Mouse (Mus musculus): ENCODE measurements around the gene Adh5. TPM values are rescaled to one million over a fixed set of nuclear protein-coding genes. Genes with fewer than 3 reads are reported as not detected.
"Not testable (repeated sequence)": the region's sequence is repeated elsewhere in the genome, so short reads cannot be mapped to it uniquely, and the experiment has no call there.

Adh5 gene
- total RNA-seq, 2 experiments from 2014 or later, result 126 to 130 TPM

DNA sequence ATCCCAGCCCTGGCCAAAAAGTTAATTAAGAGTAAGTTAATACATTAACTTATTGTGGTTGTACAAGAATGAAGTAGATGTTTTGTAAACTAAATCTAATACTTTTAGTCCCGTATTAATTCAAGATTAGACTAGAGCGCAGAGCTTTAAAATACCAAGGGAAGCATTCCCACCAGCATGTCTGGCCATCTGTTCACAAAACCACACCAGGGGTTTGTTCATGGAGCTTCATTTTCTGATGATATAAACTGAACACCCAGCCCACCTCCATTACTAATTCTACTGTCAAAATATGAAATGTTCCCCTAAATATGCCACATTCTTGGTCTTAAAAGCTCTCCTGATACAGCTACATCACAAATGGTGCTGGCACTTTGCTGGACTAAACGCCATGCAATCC lies 15.5 kb downstream of the Adh5 start:
- ATAC-seq (replicated peaks; ENCODE audit: poor library complexity), result no peak

DNA sequence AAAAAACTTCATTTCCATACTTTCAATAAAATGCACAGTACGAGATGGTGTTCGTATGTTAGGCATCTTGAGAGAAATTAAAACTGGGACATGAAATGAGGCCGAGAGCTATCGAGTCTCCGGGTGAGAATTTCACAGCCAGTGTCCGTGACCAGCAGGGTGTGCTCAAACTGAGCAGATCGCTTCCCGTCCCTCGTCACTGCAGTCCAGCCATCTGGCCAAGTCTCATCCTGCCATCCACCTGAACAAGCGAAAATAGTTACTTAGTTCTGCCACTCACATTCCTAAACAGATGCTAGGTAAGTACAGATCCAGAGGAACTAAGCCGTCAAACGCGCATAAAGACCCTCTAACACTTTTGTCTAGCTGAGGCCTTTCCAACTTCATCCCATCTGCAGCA lies 17.4 kb downstream of the Adh5 start:
- no peak for ATAC-seq (replicated peaks; ENCODE audit: poor library complexity)

- no peak for ATAC-seq (replicated peaks; ENCODE audit: poor library complexity)
These were observed 18.9 kb downstream of the Adh5 start for GRCm38 (mm10) chr3:138461832-138462231.

DNA sequence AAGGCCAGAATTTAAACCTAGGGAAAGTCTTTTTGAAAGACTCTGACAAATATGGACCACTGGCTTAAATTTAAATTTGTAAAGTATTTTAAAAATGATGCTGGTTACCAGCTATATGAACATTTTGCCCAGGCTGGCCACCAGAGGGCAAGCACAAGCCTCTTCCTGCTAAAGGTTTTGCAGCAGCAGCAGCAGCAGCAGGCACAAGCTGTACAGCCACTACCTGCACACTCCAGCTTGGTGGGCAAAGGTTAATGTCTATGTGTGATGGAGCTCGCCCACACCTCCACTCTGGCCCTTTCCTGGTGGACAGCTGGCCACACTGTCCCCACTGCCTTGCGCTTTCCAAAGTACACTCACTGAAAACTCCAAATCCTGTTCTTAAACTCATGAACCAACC lies 20.2 kb downstream of the Adh5 start:
- peak; percentile 74 for ATAC-seq (replicated peaks; ENCODE audit: poor library complexity)

- ATAC-seq (replicated peaks; ENCODE audit: poor library complexity), result no peak
These were observed 20.9 kb downstream of the Adh5 start for GRCm38 (mm10) chr3:138463807-138464206.

DNA sequence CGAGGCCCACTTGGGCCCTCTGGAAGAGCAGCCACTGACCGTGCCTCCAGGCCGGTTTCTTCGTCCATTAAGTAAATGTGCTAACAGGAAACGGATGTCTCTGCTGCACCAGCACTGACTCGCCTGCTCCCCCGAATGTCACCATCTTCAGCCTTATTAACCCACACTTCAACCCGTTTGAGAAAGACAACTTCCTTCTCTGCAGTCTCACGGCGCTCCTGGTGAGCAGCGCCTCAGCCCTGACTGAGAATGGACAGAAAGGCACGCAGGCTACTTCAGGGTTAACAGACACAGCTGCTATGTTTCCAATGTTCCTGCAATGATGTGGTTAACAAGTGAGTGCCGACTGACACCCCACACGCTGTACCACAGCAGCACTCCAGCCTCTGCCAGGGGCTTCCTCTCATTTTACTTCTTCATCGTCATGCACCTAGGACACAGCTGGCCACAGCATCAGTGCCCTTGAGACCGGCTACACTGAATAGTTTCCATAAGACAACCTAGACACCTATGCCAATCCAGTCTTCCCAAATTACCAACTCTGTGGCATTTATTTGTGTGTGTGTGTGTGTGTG lies 21.8 kb downstream of the Adh5 start:
- ATAC-seq (replicated peaks; ENCODE audit: poor library complexity), result peak; percentile 86

- not testable (repeated sequence) for ATAC-seq (replicated peaks; ENCODE audit: poor library complexity)
These were observed 23.8 kb downstream of the Adh5 start for GRCm38 (mm10) chr3:138466656-138467055.

DNA sequence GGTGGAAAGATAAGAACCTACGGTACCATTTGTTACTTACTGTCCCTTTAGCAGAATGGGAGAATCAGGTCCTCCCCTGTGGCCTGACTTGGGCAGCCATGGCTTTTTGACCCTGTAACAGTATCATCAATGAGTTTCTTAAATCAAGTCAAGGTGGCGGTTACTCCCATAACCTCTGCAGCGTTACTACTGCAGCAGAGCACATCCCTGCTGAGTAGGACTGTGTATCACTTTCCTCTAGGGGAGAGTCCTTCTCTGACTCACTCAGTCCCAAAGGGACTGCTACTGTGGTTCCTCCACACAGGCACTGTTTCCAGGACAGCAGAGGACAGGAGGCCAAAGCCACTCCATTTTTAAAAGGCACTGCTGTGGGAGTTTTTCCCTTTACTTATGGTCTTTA lies 28.2 kb downstream of the Adh5 start:
- no peak for ATAC-seq (replicated peaks; ENCODE audit: poor library complexity)

DNA sequence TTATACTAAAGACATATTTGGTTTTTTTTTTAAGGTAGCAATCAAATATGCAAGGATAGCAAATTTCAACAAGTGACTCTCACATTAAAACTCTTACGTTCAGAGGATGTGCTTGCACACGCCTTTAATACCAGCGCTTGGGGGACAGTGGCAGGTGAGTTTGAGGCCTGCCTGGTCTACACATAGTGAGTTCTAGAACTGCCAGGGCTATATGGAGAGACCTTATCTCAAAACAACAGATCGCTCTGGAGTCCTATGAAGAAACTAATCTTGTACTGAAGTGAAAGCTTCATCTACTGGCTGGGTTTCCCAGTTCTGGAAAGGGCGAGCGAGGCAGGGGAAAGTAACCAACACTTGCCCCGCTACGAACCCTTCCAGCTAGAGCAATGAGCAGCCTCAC lies 36.6 kb downstream of the Adh5 start:
- peak; percentile 60 for ATAC-seq (replicated peaks; ENCODE audit: poor library complexity)

DNA sequence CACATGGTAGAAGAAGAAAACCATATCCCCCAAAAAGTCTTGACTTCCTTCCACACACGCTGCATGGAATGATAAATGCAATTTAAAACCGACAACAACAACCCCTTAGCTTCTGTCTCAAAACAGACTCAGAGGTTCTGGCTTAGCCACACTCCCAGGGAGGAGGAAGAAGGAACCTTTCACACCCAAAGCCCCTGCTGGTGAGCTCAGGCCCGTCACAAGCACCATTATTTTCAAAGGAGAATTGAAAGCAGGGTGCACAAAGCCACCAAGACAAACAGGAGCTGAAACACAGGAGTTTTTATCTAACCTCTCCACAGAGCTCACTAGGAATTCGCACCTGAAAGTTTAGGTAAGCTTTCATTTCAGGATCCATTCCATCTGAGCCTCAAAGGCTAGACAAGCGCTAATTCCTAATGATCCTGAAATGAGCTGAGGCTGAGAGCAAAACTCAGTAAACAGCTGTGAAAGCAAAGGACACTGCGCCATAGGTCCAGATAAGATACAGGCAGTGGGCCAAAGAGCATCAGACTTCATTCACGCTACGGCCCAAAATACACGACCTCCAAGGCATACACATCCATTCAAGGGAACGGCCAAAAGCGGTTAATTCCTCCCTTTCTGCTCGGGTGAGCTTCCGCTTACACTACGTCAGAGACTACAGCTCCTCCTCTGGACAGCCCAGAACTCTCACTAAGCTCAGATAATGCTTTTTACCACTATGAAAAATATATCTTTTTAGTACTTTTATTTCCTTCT lies 38.8 kb downstream of the Adh5 start:
- peak; percentile 49 for ATAC-seq (replicated peaks; ENCODE audit: poor library complexity)

DNA sequence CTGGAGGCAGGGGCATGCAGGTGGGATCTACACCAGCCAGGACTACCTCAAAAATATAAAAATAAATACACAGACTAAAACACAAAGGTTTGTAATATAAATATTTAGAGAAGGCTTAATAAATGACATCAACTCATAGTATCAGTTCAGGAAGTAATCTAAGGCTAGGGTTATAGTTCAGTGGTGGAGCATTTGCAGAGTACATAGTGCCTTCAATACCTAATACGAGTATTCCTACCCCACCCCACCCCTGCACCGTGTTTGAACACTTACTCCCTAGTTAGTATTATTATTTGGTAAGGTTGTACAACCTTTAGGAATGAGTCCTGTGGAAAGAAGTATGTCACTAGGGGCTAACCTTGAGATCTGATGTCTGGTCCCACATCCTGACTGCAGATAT lies 40.3 kb downstream of the Adh5 start:
- no peak for ATAC-seq (replicated peaks; ENCODE audit: poor library complexity)

GRCm38 (mm10) chr3:138488584-138489326 lies 45.9 kb downstream of the Adh5 start:
- ATAC-seq (replicated peaks; ENCODE audit: poor library complexity), result no peak

GRCm38 (mm10) chr3:138489327-138490033 lies 46.6 kb downstream of the Adh5 start, which contains the start of gene Metap1:
Gene Metap1 (minus strand): TSS chr3:138489515.
- ATAC-seq (replicated peaks; ENCODE audit: poor library complexity), result peak; percentile 90

DNA sequence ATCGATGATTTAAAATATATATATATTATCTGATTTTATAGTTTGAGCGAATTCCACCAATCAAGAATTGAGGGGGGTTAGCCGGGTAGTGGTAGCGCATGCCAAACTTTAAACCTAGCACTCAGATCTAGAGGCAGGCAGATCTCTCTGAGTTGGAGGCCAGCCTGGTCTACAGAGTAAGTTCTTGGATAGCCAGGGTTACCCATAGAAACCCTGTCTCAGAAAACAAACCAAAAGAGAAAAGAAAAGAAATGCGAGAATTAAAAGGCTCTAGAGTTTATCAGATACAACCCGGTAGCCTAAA lies 47.1 kb downstream of the Adh5 start:
- ATAC-seq (replicated peaks; ENCODE audit: poor library complexity), result peak; percentile 1; the same call in 1 of the 2 replicates

DNA sequence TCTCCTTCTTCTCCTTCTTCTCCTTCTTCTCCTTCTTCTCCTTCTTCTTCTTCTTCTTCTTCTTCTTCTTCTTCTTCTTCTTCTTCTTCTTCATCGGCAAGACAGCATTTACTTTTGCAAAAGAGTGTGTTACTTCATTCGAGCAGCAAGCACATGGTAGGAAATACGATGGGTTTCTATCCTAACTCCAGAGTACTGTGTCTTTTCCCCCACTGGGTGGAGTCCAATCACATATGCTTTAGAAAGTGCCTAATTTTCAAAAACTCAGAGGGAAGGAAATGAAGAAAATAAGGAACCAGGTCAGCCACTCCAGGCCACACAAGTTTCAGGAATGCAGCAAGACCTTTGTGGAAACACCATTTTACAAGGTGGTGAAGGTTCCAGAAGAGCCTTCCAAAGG lies 50.8 kb downstream of the Adh5 start:
- ATAC-seq (replicated peaks; ENCODE audit: poor library complexity), result peak; percentile 12

DNA sequence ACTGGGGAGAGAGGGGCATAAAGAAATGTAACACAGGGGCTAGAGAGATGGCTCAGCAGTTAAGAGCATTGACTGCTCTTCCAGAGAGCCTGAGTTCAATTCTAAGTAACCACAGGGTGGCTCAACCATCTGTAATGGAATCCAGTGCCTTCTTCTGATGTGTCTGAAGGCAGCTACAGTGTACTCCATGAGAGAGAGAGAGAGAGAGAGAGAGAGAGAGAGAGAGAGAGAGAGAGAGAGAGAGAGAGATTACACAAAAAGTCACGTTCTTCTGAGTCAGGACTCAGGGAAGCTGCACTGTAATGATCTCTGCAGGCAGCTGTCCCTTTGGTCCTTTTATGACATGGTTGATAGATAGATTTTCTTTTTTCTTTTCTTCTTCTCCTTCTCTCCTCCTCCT lies 51.7 kb downstream of the Adh5 start:
- peak; percentile 29; the same call in 1 of the 2 replicates for ATAC-seq (replicated peaks; ENCODE audit: poor library complexity)

GRCm38 (mm10) chr3:138495166-138496145 lies 52.6 kb downstream of the Adh5 start:
- peak; percentile 85 for ATAC-seq (replicated peaks; ENCODE audit: poor library complexity)

- ATAC-seq (replicated peaks; ENCODE audit: poor library complexity), result no peak
These were observed 55.8 kb downstream of the Adh5 start for GRCm38 (mm10) chr3:138498731-138499130.

DNA sequence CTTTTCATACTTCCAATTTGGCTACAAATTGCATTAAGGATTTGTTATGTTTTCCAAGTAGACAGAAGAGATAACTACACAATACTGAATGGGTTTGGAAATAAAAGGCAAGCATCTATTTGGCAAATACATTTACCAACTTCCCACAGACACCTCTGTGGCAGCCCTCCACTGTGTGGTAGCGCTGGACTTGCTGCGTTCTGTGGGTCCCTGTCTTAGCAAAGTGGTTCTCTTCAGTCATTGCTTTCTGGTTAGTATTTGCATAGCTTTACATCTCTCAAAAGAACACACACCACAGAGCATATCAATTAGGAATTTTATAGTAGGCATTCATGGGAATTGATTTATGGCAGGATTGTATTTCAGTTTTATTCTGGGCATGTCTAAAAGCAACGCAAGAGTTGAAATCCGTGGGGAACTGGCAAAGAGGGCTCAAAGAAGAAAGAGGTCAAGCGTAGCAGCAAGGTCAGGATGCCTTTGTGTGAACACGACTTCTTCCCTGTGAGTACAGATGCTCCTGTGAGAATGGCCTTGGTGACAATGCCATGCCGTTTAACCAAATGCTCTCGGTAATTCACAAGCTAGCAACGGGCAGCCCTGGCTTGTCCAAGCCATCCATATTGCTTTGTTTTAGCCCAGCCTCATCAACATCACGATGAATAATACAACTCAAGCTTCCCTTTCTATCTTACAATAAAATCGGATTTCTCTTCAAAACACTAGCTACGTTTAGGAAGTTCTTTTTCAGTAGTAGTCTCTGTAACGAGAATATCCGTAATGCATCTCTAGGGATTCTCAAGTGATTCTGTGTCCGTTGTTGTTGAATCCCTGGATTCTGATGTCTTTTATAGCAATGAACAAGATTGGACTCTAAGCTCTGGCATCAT lies 57.2 kb downstream of the Adh5 start:
- no peak for ATAC-seq (replicated peaks; ENCODE audit: poor library complexity)
